Comparison of ENCODE assay signal across 21 mouse cellular contexts in the genomic region with DNA sequence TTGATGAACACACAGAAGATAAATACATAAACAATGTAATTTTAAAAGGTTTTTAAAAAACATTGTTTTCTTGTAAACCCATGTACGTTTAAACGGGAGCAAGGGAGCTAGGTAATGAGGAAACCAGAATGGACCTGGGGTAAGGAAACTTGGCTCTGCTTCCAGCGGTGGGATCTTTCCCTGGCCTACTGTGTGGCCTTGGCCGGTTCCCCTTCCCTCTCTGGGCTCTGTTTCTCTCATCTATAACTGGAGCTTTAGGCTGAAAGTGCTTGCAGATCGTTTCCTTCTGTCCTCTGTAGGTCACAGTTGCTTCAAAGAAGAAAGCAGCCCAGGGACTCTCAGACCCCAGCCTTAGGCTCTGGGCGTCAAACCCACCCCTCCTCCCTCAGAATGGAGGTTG.
DNase-seq lines count a peak whose midpoint lies in the region; ATAC-seq and TF ChIP-seq lines count a peak whose summit lies in the region.
"Had no signal": no experiment of that assay in that cellular context is flagged by ENCODE, and none has a peak within 500 bp of the region (broad histone marks: within the 10 kb centered on the region; RNA-seq: fewer than 3 reads in every experiment).

No protein-coding gene starts in this region.

- intact Hi-C loops in heart, postnatal 14 days (cut with DNase I): no loop called here

- H3K27ac ChIP-seq in heart, embryonic 12.5 days (ENCODE audit: poor library complexity, severe bottlenecking): peak overlapping the region; percentile 8; the same call in 1 of the 2 replicates
- H3K27ac ChIP-seq in neural tube, embryonic 13.5 days (replicated peaks): 0 out of 2 replicates have a peak overlapping the region, but pooled peaks have one; percentile 13
- peak overlapping the region; percentile 80 for H3K27ac ChIP-seq in limb, embryonic 13.5 days
- H3K27ac ChIP-seq in forebrain, postnatal 0 days (ENCODE audit: low read depth, low read length): no peak overlapping the region
- H3K27ac ChIP-seq: heart, embryonic 13.5 days; left cerebral cortex, adult 2 months; liver, embryonic 14.5 days; midbrain, embryonic 12.5 days had no signal

- H3K4me1 ChIP-seq in heart, embryonic 12.5 days (replicated peaks): peaks cover 26% of the 10 kb centered on the region
- 0 out of 2 replicates have a peak, but pooled peaks cover 4% of the 10 kb centered on the region for H3K4me1 ChIP-seq in neural tube, embryonic 13.5 days (replicated peaks)
- H3K4me1 ChIP-seq in limb, embryonic 13.5 days: peaks cover 49% of the 10 kb centered on the region
- H3K4me1 ChIP-seq in forebrain, postnatal 0 days (ENCODE audit: insufficient read depth): no peaks in the 10 kb centered on the region
- H3K4me1 ChIP-seq: midbrain, embryonic 12.5 days had no signal

- no peak for ATAC-seq in heart, embryonic 12.5 days (ENCODE audit: insufficient number of reproducible peaks, low FRiP score)
- ATAC-seq in neural tube, embryonic 13.5 days (ENCODE audit: low read depth): no peak
- ATAC-seq in limb, embryonic 13.5 days (ENCODE audit: low FRiP score, low read depth): peak; percentile 46
- ATAC-seq in forebrain, postnatal 0 days: no peak
- ATAC-seq: hindbrain, embryonic 16.5 days had no signal

- no peaks in the 10 kb centered on the region for H3K36me3 ChIP-seq in heart, embryonic 12.5 days
- no peaks in the 10 kb centered on the region for H3K36me3 ChIP-seq in neural tube, embryonic 13.5 days
- no peaks in the 10 kb centered on the region for H3K36me3 ChIP-seq in limb, embryonic 13.5 days
- H3K36me3 ChIP-seq in forebrain, postnatal 0 days (ENCODE audit: insufficient read depth): no peaks in the 10 kb centered on the region
- H3K36me3 ChIP-seq: heart, embryonic 13.5 days; midbrain, embryonic 12.5 days had no signal

- WGBS in heart, embryonic 12.5 days: 72% methylated on average over 6 of the region's 6 CpGs
- WGBS in neural tube, embryonic 13.5 days: 76% methylated on average over 6 of the region's 6 CpGs
- 44% methylated on average over 6 of the region's 6 CpGs for WGBS in limb, embryonic 13.5 days
- 77% methylated on average over 6 of the region's 6 CpGs for WGBS in forebrain, postnatal 0 days

- DNase-seq in heart, postnatal 14 days: no peak
- DNase-seq in neural tube, embryonic 10.5 days (ENCODE audit: extremely low spot score, low spot score): no peak
- DNase-seq in forebrain, postnatal 0 days: no peak
- no peak for DNase-seq in frontal cortex, postnatal 10 days (ENCODE audit: low spot score in 2 of 2)
- DNase-seq: adrenal gland, postnatal 14 days; cerebellum, postnatal 14 days; kidney, adult 2 months; kidney, postnatal 36 days; left cerebral cortex, postnatal 4 days; right cerebral cortex, postnatal 14 days; spleen, adult 18-20 months; thymus, adult 2 months had no signal

- H3K9me3 ChIP-seq in heart, embryonic 12.5 days (replicated peaks): no peaks in the 10 kb centered on the region
- H3K9me3 ChIP-seq in neural tube, embryonic 13.5 days: no peaks in the 10 kb centered on the region
- no peaks in the 10 kb centered on the region for H3K9me3 ChIP-seq in limb, embryonic 13.5 days
- H3K9me3 ChIP-seq in forebrain, postnatal 0 days (ENCODE audit: low read length): no peaks in the 10 kb centered on the region
- H3K9me3 ChIP-seq: heart, embryonic 13.5 days; midbrain, embryonic 12.5 days had no signal

- no peak overlapping the region for H3K9ac ChIP-seq in heart, embryonic 12.5 days
- H3K9ac ChIP-seq in neural tube, embryonic 13.5 days: no peak overlapping the region
- H3K9ac ChIP-seq in limb, embryonic 13.5 days: no peak overlapping the region
- no peak overlapping the region for H3K9ac ChIP-seq in forebrain, postnatal 0 days
- H3K9ac ChIP-seq: heart, embryonic 13.5 days; liver, embryonic 14.5 days; midbrain, embryonic 12.5 days had no signal

- H3K27me3 ChIP-seq in heart, embryonic 12.5 days (replicated peaks): no peaks in the 10 kb centered on the region
- no peaks in the 10 kb centered on the region for H3K27me3 ChIP-seq in neural tube, embryonic 13.5 days
- H3K27me3 ChIP-seq in limb, embryonic 13.5 days: no peaks in the 10 kb centered on the region
- no peaks in the 10 kb centered on the region for H3K27me3 ChIP-seq in forebrain, postnatal 0 days (ENCODE audit: insufficient read depth, low read length)
- H3K27me3 ChIP-seq: CH12.LX; midbrain, embryonic 12.5 days had no signal

- no peak for TF ChIP-seq CTCF in forebrain, postnatal 0 days (IDR thresholded peaks at IDR 0.05; ENCODE audit: low read depth)

- H3K4me2 ChIP-seq in heart, embryonic 12.5 days: no peak overlapping the region
- no peak overlapping the region for H3K4me2 ChIP-seq in neural tube, embryonic 13.5 days
- no peak overlapping the region for H3K4me2 ChIP-seq in limb, embryonic 13.5 days (replicated peaks)
- H3K4me2 ChIP-seq in forebrain, postnatal 0 days (ENCODE audit: low read depth): no peak overlapping the region
- H3K4me2 ChIP-seq: heart, embryonic 13.5 days; midbrain, embryonic 12.5 days had no signal

- H3K4me3 ChIP-seq in heart, embryonic 12.5 days: no peak overlapping the region
- H3K4me3 ChIP-seq in neural tube, embryonic 13.5 days: no peak overlapping the region
- H3K4me3 ChIP-seq in limb, embryonic 13.5 days: no peak overlapping the region
- H3K4me3 ChIP-seq in forebrain, postnatal 0 days (ENCODE audit: low read depth, low read length): no peak overlapping the region
- H3K4me3 ChIP-seq: heart, embryonic 13.5 days; left cerebral cortex, adult 2 months; midbrain, embryonic 12.5 days had no signal
